Mouse (Mus musculus) lung, postnatal 0 days (tissue): Measurements from ENCODE around the gene Arap1.

ENCODE experiments used
- CTCF ChIP-seq: IDR thresholded peaks from 2 replicates; pipeline ENCODE4 v1.5.1; 2016; ENCODE audit warnings: antibody characterized with exemption, mild to moderate bottlenecking
- EP300 ChIP-seq: IDR thresholded peaks from 2 replicates; pipeline ENCODE4 v1.6.1; 2016; ENCODE audit warnings: antibody characterized with exemption, mild to moderate bottlenecking, control low read depth

DNA sequence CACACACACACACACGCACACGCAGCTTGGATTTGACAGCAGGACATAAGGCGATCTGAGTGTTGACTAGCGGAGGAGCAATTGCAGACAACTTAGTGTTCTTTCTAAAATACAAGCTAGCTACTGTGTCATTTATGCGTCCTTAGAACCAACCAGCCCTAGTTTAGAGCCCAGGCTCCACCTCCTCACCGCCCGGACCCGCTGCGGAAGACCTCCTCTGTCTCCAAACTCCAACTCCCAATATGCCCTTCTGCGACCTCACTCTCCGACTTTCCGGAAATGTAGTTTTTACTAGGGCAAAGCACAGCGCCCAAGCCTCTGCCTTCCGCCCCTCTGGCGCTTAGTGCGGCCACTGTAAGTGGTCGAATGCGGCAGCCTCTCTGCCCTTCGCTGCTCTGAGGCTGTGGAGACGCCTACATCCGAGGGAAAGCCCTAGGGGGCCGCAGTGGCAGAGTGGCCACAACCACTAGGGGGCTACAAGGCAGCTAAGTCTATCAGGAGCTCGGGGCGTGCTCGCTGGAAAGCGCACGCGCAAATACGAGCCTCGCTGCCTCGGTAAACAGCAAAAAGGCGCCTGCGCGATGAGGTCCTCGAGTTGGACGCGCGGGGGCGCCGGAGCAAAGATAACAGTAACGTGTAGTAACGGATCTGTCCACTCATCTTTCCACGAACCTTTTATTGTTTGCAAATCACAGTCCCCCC is 37.4 kb upstream of the Arap1 start:
- TF ChIP-seq CTCF: peak; percentile 96
- TF ChIP-seq EP300: peak; percentile 42; the same call in 1 of the 2 replicates
